Mouse (Mus musculus): ENCODE results near the gene Olfr960. TPM values are rescaled to one million over a fixed set of nuclear protein-coding genes. Genes with fewer than 3 reads are reported as not detected.

The Olfr960 gene
- polyA plus RNA-seq, 1 experiment from 2014 or later: not detected

DNA sequence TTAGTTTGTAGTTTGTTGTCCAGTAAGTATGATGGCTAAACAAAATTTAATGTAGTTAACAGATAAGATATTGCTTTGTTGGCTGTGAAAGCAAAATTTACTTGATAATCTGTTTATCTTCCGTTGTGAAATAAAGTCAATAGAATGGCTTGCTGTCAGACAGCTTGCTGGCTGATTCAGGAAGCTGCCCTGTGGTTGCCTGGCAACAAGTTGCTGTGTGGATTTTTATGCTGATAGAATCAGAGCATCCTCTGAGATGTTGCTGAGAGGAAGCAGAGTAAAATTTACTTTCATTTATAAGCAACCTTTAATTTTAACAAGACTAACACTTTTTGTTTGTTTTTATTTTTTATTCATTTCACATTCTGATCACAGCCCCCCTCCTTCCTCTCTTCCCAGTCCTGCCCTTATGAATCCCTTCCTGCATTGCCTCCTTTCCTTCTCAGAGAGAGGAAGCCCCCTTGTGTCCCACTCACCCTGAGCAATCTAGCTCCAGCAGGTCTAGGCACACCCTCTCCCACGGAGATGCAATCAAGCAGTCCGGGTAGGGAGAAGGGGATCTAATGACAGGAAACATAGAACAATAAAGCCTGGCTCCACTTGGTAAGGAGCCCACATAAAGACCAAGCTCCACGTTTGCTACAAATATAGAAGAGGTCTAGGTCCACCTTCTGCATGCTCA is 12.9 kb downstream of the Olfr960 start:
- 29% methylated on average over 4 of the region's 4 CpGs for whole genome bisulfite sequencing
- Histone ChIP-seq H3K36me3 (no peaks in the 10 kb centered on the region), H3K27me3 (replicated peaks) (no peaks in the 10 kb centered on the region), H3K27ac (no peak overlapping the region), H3K4me3 (replicated peaks) (no peak overlapping the region), H3K9ac (no peak overlapping the region), H3K9me3 (no peaks in the 10 kb centered on the region), H3K4me1 (no peaks in the 10 kb centered on the region), H3K4me2 (no peak overlapping the region)
- ATAC-seq (ENCODE audit: insufficient read depth, low FRiP score, low read depth): no peak

DNA sequence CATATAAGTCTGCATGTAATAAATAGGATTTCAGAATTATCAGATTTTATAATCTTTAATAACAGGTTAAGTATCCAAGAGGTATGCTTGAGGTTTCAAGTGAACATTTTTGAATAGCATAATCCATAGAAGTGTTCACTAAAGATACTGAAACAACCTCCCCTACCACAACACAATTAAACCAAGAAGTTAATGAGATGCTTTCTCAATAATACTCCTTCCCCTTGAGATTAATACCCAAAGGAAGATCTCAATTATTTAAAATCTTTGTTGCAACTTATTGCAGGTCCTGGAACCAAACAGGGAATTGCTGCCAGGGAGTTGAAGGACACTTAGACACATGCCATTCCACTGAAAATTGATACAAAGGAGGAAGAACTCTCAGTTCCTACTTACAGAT is 23.6 kb downstream of the Olfr960 start, which contains the start of gene Olfr961:
Gene Olfr961 (plus strand): TSS at position 301 of the 400 bp plus-strand sequence.
- no peak for ATAC-seq (ENCODE audit: insufficient read depth, low FRiP score, low read depth)
- no peak within 1 kb of the TSS for H3K9ac ChIP-seq
- H3K36me3 ChIP-seq: no peaks in the 10 kb centered on the region
- no peaks in the 10 kb centered on the region for H3K27me3 ChIP-seq (replicated peaks)
- no peaks in the 10 kb centered on the region for H3K9me3 ChIP-seq
- no peak within 1 kb of the TSS for H3K27ac ChIP-seq
- no peaks in the 10 kb centered on the region for H3K4me1 ChIP-seq
- no peak within 1 kb of the TSS for H3K4me2 ChIP-seq
- H3K4me3 ChIP-seq (replicated peaks): no peak within 1 kb of the TSS

DNA sequence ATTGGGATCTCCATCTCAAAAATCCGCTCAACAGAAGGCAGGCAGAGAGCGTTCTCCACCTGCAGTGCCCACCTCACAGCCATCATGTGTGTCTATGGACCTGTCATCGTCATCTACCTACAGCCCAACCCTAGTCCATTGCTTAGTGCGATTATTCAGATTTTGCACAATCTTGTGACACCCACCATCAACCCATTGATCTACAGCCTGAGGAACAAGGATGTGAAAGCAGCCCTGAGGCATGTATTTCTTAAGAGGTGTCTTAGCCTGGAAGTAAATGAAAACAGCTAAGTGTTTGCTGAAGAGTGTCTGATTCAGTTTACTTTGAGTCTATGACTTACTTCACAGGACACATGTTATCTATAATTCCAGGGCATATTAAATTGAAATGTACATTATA is 26.2 kb downstream of the Olfr960 start:
- no peak for ATAC-seq (ENCODE audit: insufficient read depth, low FRiP score, low read depth)
- 84% methylated on average over 4 of the region's 4 CpGs for WGBS

DNA sequence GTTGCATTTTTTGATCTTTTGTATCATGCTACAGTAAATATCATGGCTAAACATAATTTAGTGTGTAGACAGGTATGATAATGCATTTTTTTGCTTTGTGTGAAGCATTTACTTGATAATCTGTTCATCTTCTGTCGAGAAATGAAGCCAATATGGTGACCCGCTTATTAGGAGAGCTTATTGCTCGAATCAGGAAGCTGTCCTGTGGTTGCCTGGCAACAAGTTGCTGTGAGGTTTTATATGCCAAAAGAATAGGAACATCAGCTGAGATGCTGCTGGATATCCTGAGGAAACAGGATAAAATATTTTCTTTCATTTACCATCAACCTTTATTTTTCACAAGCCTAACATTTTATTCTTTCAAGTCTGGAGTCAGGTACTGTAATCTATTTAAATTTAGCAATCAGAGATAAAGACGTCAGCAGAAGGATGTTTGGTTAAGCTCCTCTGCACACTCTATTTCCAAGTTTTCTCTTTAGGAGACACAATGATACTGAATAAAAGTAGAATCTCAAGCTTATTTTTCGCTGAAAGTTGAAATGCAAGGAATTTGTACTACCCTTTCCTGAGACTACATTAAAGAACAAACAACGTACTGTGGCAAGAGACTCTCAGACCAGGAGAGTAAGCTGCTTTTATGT is 33.7 kb downstream of the Olfr960 start:
- H3K36me3 ChIP-seq: no peaks in the 10 kb centered on the region
- H3K27ac ChIP-seq: no peak overlapping the region
- no peak for ATAC-seq (ENCODE audit: insufficient read depth, low FRiP score, low read depth)
- no peak overlapping the region for H3K4me3 ChIP-seq (replicated peaks)
- H3K9ac ChIP-seq: no peak overlapping the region
- no peak overlapping the region for H3K4me2 ChIP-seq
- no peaks in the 10 kb centered on the region for H3K9me3 ChIP-seq
- 66% methylated on average over 6 of the region's 6 CpGs for WGBS
- H3K27me3 ChIP-seq (replicated peaks): no peaks in the 10 kb centered on the region
- H3K4me1 ChIP-seq: no peaks in the 10 kb centered on the region

More for the DNA sequence above, 26.2 kb downstream of the Olfr960 start:
- Histone ChIP-seq H3K9me3 (no peaks in the 10 kb centered on the region), H3K4me2 (no peak overlapping the region), H3K4me3 (replicated peaks) (no peak overlapping the region), H3K4me1 (no peaks in the 10 kb centered on the region), H3K36me3 (no peaks in the 10 kb centered on the region), H3K27me3 (replicated peaks) (no peaks in the 10 kb centered on the region), H3K27ac (no peak overlapping the region), H3K9ac (no peak overlapping the region)

DNA sequence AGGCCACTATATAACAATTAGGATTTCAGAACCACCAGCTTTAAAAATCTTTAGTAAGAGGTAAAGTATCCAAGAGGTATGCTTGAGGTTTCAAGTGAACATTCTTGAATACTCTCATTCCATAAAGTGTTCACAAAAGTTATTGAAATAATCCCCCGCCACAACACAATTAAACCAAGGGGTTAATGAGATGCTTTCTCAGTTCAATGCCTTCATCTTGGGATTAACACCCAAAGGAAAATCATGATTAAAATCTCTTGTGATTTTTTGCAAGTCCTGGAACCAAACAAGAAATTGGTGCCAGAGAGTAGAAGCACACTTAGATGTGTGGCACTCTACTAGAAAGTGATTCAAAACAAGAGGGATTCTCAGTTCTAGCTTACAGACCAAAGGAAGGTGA is 45.7 kb downstream of the Olfr960 start, which contains the start of gene Olfr963:
Gene Olfr963 (plus strand): TSS at position 301 of the 400 bp plus-strand sequence.
- Histone ChIP-seq H3K4me1 (no peaks in the 10 kb centered on the region), H3K9me3 (no peaks in the 10 kb centered on the region), H3K27ac (no peak within 1 kb of the TSS), H3K9ac (no peak within 1 kb of the TSS), H3K4me2 (no peak within 1 kb of the TSS), H3K4me3 (replicated peaks) (no peak within 1 kb of the TSS), H3K36me3 (no peaks in the 10 kb centered on the region), H3K27me3 (replicated peaks) (no peaks in the 10 kb centered on the region)
- ATAC-seq (ENCODE audit: insufficient read depth, low FRiP score, low read depth): no peak
- WGBS: 85% methylated on average over 1 of the region's 1 CpGs

DNA sequence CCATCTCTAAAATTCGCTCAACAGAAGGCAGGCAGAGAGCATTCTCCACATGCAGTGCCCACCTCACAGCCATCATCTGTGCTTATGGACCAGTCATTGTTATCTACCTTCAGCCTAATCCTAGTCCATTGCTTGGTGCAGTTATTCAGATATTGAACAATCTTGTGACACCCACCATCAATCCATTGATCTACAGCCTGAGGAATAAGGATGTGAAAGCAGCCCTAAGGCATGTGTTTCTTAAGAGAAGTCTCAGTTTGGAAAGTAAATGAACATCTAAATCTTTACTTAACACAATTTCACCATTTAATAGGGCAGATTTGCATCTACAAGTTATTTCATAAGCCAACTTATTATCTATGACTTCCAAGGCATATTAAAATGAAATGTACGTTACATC is 48.5 kb downstream of the Olfr960 start:
- no peak overlapping the region for H3K9ac ChIP-seq
- WGBS: 70% methylated on average over 2 of the region's 2 CpGs
- ATAC-seq (ENCODE audit: insufficient read depth, low FRiP score, low read depth): no peak
- H3K4me3 ChIP-seq (replicated peaks): no peak overlapping the region
- no peak overlapping the region for H3K4me2 ChIP-seq
- H3K9me3 ChIP-seq: no peaks in the 10 kb centered on the region
- H3K27ac ChIP-seq: no peak overlapping the region
- no peaks in the 10 kb centered on the region for H3K4me1 ChIP-seq
- H3K36me3 ChIP-seq: no peaks in the 10 kb centered on the region
- H3K27me3 ChIP-seq (replicated peaks): no peaks in the 10 kb centered on the region

Other genes with a start within 250 kb of the Olfr960 start
- not detected in 2 replicates for gene Olfr951, start 234.0 kb upstream of the Olfr960 start, polyA plus RNA-seq (2015; fragmentation: Nextera tagmentation; extraction: Ambion mirVana)
- not detected in 2 replicates for gene Olfr952, start 194.2 kb upstream of the Olfr960 start, polyA plus RNA-seq (2015; fragmentation: Nextera tagmentation; extraction: Ambion mirVana)
- gene Olfr954, start 164.7 kb upstream of the Olfr960 start, polyA plus RNA-seq (2015; fragmentation: Nextera tagmentation; extraction: Ambion mirVana): not detected in 2 replicates
- gene Olfr955, start 149.4 kb upstream of the Olfr960 start, polyA plus RNA-seq (2015; fragmentation: Nextera tagmentation; extraction: Ambion mirVana): not detected in 2 replicates
- not detected in 2 replicates for gene Olfr44, start 127.4 kb upstream of the Olfr960 start, polyA plus RNA-seq (2015; fragmentation: Nextera tagmentation; extraction: Ambion mirVana)
- not detected in 2 replicates for gene Olfr957, start 105.6 kb upstream of the Olfr960 start, polyA plus RNA-seq (2015; fragmentation: Nextera tagmentation; extraction: Ambion mirVana)
- gene Olfr958, start 67.3 kb upstream of the Olfr960 start, polyA plus RNA-seq (2015; fragmentation: Nextera tagmentation; extraction: Ambion mirVana): not detected in 2 replicates
- not detected in 2 replicates for gene Olfr959, start 45.8 kb upstream of the Olfr960 start, polyA plus RNA-seq (2015; fragmentation: Nextera tagmentation; extraction: Ambion mirVana)
- 25.7 and 28.1 TPM in 2 replicates for gene AW551984, start 17.0 kb upstream of the Olfr960 start, polyA plus RNA-seq (2015; fragmentation: Nextera tagmentation; extraction: Ambion mirVana)
- not detected in 2 replicates for gene Olfr148, start 10.7 kb upstream of the Olfr960 start, polyA plus RNA-seq (2015; fragmentation: Nextera tagmentation; extraction: Ambion mirVana)
- gene Olfr961, start 23.7 kb downstream of the Olfr960 start, polyA plus RNA-seq (2015; fragmentation: Nextera tagmentation; extraction: Ambion mirVana): not detected in 2 replicates
- gene Olfr963, start 45.8 kb downstream of the Olfr960 start, polyA plus RNA-seq (2015; fragmentation: Nextera tagmentation; extraction: Ambion mirVana): not detected in 2 replicates
- not detected in 2 replicates for gene Olfr149, start 85.7 kb downstream of the Olfr960 start, polyA plus RNA-seq (2015; fragmentation: Nextera tagmentation; extraction: Ambion mirVana)
- gene Olfr965, start 90.0 kb downstream of the Olfr960 start, polyA plus RNA-seq (2015; fragmentation: Nextera tagmentation; extraction: Ambion mirVana): not detected in 2 replicates
- not detected in 2 replicates for gene Olfr150, start 109.6 kb downstream of the Olfr960 start, polyA plus RNA-seq (2015; fragmentation: Nextera tagmentation; extraction: Ambion mirVana)
- not detected in 2 replicates for gene Olfr967, start 124.9 kb downstream of the Olfr960 start, polyA plus RNA-seq (2015; fragmentation: Nextera tagmentation; extraction: Ambion mirVana)
- gene Olfr968, start 161.9 kb downstream of the Olfr960 start, polyA plus RNA-seq (2015; fragmentation: Nextera tagmentation; extraction: Ambion mirVana): not detected in 2 replicates
- not detected in 2 replicates for gene Olfr969, start 169.6 kb downstream of the Olfr960 start, polyA plus RNA-seq (2015; fragmentation: Nextera tagmentation; extraction: Ambion mirVana)
- not detected in 2 replicates for gene Olfr970, start 187.5 kb downstream of the Olfr960 start, polyA plus RNA-seq (2015; fragmentation: Nextera tagmentation; extraction: Ambion mirVana)
- not detected in 2 replicates for gene Olfr971, start 215.5 kb downstream of the Olfr960 start, polyA plus RNA-seq (2015; fragmentation: Nextera tagmentation; extraction: Ambion mirVana)
- not detected in 2 replicates for gene Olfr972, start 245.0 kb downstream of the Olfr960 start, polyA plus RNA-seq (2015; fragmentation: Nextera tagmentation; extraction: Ambion mirVana)